Mouse (Mus musculus): ENCODE results near the gene Dcdc2b.

DNA sequence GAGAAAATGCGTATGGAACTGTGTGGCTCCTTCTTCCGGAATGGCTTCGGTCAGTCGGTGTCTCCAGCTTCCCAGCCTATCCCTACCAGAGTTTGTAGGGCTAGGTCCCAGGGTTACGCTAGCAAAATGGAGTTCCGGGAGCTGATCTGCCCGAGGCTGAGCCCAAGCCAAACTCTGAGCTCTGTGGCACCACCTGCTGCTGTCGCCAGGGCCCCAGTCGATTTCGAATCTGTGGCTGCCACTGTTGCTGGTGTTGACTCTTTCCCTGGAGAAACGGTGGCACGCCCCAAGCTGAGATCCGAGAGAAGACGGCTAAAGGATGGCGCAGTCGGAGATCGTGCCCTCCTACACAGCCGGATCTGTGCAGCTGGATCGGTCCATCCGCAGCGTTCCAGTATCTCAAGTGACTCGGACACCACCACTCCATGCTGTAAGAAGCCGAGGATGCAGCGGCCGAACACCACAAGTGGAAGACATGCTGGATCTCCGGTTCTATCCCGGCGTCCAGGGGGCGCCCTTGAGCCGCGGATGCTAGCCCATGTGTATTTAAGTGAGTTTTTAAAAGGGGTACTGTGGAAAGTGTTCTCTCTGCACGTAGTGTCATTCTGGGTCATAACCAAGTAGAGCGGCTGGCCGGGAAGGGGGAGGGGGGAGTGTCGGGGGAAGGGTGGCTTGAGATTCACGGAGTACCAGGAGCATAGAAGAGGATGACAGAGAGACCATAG lies 29.0 kb downstream of the Dcdc2b start:
- TF ChIP-seq CTCF (IDR thresholded peaks at IDR 0.05; ENCODE audit: extremely low read depth, insufficient read depth, insufficient read length, insufficient replicate concordance) (peak; percentile 85), POLR2A (IDR thresholded peaks at IDR 0.05; ENCODE audit: low read depth, low read length) (no peak; the same call in none of the 2 replicates)
